Mouse (Mus musculus) WW6 (cell line): ENCODE data around the gene Mmd2.

Source experiments
- DNase-seq: peaks from one replicate; pipeline ENCODE4 v3.0.0-alpha.2; 2013; ENCODE audit warnings: low read depth, low spot score

Mmd2 gene

GRCm38 (mm10) chr5:142608989-142609325 is 357 bp upstream of the Mmd2 start:
- no peak for DNase-seq

GRCm38 (mm10) chr5:142605288-142605687 is 3.3 kb downstream of the Mmd2 start:
- no peak for DNase-seq

DNA sequence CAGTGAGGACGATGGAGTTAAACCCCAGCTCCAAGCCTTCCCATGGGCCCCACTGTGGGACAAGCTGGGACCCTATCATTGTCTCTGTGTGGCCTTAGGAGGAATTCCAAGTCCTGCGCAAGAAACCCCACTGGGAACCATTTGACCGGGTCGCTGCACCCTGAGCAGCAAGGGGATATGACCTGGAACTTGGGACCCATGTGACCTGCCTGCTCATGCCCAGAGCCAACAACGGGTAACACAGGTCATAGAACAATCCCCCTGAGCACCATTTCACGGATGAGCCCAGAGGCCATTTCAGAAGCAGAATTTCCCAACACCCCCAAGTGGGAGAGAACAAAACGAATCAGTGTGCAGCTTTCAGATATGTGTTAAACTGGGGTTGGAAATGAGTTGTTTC is 4.2 kb downstream of the Mmd2 start:
- no peak for DNase-seq

DNA sequence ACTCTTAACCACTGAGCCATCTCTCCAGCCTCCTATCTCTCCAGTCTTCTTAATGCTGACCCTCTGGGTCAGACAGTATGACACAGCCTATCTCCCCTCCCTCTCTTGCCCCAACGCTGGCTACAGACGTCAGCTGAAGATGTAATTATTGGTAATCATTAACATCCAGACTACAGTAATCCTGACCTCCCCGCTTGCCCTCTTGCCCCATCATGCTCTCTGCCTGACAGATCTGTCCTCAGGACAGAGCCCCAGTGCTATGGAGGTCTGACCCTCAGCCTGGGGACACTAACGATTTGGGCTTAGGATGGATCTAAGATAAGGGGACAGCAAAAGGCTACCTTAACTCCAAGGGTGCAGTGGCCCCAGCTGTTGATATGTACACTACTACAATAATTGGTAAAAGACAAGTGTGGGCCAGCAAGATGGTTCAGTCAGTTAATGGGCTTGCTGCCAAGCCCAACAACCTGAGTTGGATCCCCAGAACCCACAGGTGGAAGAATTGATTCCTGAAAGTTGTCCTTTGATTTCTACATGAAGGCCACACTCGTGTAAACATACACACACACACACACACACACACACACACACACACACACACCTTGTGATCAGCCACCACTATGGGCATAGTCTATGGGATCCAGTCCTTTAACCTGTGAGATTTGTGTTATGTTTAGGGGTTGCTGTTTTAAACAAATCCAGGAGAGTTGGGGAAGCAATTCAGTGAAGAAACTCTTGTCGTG is 10.8 kb downstream of the Mmd2 start:
- no peak for DNase-seq

DNA sequence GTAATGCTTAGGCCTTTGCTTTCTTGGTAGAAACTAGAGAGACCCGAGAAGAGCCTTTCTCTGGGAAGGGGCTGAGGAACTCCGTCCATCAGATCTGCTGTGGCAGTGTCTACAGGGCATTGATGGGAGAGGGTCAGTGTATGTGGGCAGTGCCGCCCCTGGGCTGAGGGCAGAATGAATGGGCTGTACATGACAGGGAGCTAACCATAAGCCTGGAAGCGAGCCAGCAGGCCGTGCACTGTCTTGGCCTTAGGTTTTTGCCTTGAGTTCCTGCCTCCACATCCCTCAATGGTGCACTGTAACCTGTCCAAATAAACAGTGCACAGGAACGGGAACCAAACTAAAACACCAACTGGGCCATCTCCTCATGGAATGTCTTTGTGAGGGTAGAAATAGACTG is 11.9 kb downstream of the Mmd2 start:
- DNase-seq: no peak

- DNase-seq: no peak
These were observed 12.9 kb downstream of the Mmd2 start for GRCm38 (mm10) chr5:142595698-142596097.

- no peak for DNase-seq
These were observed 17.5 kb downstream of the Mmd2 start for GRCm38 (mm10) chr5:142590953-142591616.

GRCm38 (mm10) chr5:142583616-142584126 is 24.9 kb downstream of the Mmd2 start:
- no peak for DNase-seq

DNA sequence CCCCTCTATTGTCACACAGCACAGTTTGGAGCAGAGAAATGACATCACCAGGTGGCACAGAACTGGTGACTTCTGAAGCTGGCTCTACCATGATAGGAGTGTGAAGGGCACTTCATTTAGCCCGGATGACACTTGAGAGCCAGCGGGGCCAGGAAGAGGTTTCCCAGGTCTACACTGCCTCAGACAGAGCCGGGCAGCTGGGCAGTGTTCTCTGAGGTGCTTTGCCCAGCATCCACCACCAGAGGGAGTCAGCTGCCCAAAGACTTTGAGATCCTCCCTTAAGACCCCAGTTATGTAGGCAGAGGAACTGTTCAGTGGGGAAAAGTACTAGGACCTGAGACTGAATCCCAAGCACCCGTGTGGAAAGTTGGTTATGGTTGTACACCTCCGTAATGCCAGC is 27.1 kb downstream of the Mmd2 start:
- peak; percentile 45 for DNase-seq

DNA sequence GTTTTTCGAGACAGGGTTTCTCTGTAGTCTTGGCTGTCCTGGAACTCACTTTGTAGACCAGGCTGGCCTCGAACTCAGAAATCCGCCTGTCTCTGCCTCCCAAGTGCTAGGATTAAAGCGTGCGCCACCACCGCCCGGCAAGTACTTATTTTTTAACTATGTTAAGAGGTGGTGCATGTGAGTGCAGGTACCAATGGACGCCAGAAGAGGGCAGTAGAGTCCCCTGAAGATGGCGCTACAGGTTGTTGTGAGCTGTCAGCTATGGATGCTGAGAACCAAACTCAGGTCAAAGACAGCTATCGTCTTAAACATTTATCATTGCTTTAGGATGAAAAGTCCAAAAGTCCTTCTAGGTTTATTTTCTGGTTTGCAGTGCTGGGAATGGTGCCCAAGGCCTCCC is 30.4 kb downstream of the Mmd2 start:
- no peak for DNase-seq

- DNase-seq: no peak
These were observed 31.8 kb downstream of the Mmd2 start for GRCm38 (mm10) chr5:142576832-142577231.

DNA sequence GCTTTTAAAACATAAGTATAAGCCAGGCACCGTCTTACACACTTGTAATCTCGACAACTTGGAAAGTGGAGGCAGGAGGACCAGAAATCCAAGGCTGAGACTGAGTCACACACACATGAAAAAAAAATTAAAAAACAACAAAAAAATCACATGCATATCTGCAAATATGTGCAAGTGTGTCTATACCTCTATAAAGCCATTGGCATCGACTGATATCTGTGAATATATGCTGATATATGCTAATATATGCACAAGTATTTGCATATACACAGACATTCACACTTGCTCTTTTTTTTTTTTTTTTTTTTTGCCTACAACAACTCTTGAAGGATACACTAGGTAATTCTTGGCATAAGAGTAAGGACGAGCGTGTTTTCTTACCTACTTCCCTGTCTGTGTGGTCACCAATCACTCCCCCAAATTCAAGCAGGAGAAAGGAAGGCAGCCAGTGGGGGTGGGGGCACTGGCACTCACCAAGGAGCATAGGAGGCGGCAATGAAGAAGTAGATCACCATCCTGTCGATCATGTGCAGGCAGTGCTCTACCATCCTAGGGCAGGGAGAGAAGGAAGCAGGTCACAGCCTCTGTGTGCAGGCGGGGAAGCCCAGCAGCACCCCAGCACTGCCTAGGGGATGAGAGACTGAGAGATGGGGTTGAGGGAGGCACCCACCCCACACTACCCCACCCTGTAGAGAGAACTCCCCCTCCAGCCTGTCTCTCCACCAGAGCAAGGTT is 34.1 kb downstream of the Mmd2 start:
- DNase-seq: no peak

GRCm38 (mm10) chr5:142564606-142565005 is 44.0 kb downstream of the Mmd2 start:
- DNase-seq: no peak

DNA sequence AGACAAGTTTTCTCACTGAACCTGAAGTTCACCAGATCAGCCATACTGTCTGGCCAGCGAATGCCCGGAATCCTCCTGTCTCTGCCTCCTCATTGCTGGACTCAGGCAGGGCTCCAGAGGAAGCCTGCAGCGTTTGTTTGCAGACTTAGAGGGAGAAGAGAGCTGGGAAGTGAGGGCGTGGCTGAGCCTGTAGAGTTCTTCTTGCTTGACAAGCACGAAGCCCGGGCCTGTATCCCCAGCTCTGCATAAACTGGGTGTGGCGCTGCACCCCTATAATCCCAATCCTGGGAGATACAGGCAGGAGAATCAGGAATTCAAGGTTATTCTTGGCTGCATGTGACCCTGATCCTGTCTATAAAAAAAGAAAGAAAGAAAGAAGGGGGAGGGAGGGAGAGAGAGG is 48.3 kb downstream of the Mmd2 start:
- DNase-seq: no peak

- DNase-seq: peak; percentile 48
These were observed 51.1 kb downstream of the Mmd2 start for GRCm38 (mm10) chr5:142557397-142558067.

DNA sequence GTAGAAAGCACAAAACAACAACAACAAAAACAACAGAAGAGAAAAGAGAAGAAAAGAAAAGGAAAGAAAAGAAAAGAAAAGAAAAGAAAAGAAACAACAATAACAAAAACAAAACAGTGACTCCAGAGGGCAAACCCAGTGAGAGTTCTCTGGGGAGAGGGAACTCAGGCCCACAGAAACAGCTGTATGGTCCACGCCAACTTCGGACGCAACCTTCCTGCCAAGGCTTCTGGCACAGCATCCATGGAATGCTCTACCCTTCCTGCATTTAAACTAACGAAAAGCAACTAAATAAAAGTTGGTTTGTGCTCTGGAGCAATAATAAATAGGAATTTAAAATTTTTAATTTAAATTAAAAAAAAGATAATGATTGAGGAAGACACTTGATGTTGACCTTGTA is 51.9 kb downstream of the Mmd2 start:
- no peak for DNase-seq

DNA sequence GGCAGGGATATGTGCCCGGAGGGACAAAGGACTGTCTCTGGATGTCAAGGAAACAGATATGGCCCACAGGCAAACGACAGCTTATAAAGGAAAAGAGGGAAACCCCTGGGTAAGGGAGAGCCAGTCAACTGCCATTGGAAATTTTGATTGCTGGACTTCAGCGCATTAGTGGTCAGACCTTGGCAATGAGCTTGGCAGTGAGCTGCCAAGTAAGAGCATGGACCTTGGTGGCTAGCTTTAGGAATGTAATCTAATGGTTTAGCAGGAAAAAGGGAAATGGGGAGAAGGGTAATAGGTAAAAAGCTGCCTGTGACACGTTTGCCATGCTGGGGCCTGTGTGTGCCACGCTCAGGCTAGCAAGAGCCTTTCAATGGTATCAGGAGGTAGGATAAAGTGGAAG is 52.7 kb downstream of the Mmd2 start:
- no peak for DNase-seq

GRCm38 (mm10) chr5:142550706-142551652 is 57.6 kb downstream of the Mmd2 start, which contains the start of gene Radil:
Radil (minus strand) TSS chr5:142551098.
- peak; percentile 96 for DNase-seq

DNA sequence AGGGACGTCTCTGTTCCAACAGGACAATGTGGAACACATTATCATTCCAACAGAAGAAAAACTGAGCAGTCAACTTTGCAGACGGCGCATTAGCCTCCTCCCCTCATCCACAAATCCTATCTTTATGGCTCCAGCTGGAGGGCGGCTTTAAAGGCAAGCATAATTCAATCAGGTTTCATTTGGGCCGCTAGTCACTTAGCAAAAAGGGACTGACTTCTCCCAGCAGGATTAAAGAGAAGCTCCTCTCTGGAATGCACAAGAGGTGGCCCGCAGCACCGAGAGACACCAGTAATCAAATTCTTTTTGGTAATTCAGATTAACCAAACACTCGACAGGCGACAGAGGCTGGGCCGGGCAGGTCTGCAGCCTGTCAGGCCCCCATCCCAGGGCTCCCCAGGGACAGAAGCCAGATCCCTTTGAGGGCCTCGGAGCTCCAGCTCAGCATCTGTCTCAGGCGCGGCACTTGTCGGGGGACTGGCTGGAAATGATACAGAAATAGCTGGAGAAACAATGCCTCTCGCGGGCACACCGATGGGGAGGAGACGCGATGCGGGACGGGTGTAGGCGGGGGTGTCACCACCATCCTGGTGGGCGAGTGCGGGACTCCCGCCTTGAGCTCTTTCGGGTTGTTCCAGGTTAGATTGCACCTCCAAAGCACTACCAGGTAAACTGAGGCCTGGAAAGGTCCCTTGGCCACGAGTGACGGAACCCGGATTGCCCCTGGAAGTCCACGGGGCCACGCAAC is 58.5 kb downstream of the Mmd2 start:
- no peak for DNase-seq

- no peak for DNase-seq
These were observed 59.2 kb downstream of the Mmd2 start for GRCm38 (mm10) chr5:142549441-142549840.
